Mouse (Mus musculus) intestine, embryonic 16.5 days (tissue): Measurements from ENCODE around the gene Apobec1. TPM values are rescaled to one million over a fixed set of nuclear protein-coding genes. Genes with fewer than 3 reads are reported as not detected.
"Not testable (repeated sequence)": the region's sequence is repeated elsewhere in the genome, so short reads cannot be mapped to it uniquely, and the experiment has no call there.

ENCODE experiments used
- ATAC-seq: fragments of 200-750 bp; cut with Nextera tagmentation; 2 replicates; pipeline ENCODE4 v1.8.0; 2017; ENCODE audit warnings: moderate TSS enrichment, moderate library complexity
- H3K27ac ChIP-seq: fragments of 300-500 bp; sonication (generic); 2 replicates; pipeline ENCODE4 v1.5.1; 2014; ENCODE audit warnings: mild to moderate bottlenecking, low read length
- H3K27me3 ChIP-seq: fragments of 300-500 bp; sonication (generic); replicated peaks from 2 replicates; pipeline ENCODE4 v1.6.1; 2014; ENCODE audit warnings: low read length, control low read depth, mixed read lengths; ENCODE audit not compliant: control insufficient read depth, insufficient read depth
- H3K36me3 ChIP-seq: fragments of 300-500 bp; sonication (generic); 2 replicates; pipeline ENCODE4 v1.6.1; 2014; ENCODE audit warnings: low read length, control low read depth; ENCODE audit not compliant: control insufficient read depth, insufficient read depth
- H3K4me1 ChIP-seq: fragments of 300-500 bp; sonication (generic); 2 replicates; pipeline ENCODE4 v1.6.1; 2014; ENCODE audit warnings: low read length, control low read depth, mixed read lengths; ENCODE audit not compliant: control insufficient read depth, insufficient read depth
- H3K4me2 ChIP-seq: fragments of 300-500 bp; sonication (generic); 2 replicates; pipeline ENCODE4 v1.6.1; 2014; ENCODE audit warnings: low read depth, low read length, control low read depth
- H3K4me3 ChIP-seq: fragments of 300-500 bp; sonication (generic); 2 replicates; pipeline ENCODE4 v1.5.1; 2014; ENCODE audit warnings: mild to moderate bottlenecking, low read length
- H3K9ac ChIP-seq: fragments of 300-500 bp; sonication (generic); 2 replicates; pipeline ENCODE4 v1.6.1; 2014; ENCODE audit warnings: low read depth, low read length
- H3K9me3 ChIP-seq: fragments of 300-500 bp; sonication (generic); 2 replicates; pipeline ENCODE4 v1.6.1; 2016; ENCODE audit warnings: low read length, control low read depth; ENCODE audit not compliant: control insufficient read depth
- WGBS: fragments of 180-500 bp; shearing (Covaris S2); extraction: QIAGEN DNeasy Blood & Tissue Kit; methylation state at CpG from one replicate; pipeline ENCODE4 v1.1.7; 2014; 5-methylcytosine and 5-hydroxymethylcytosine counted together
- polyA plus RNA-seq: library from polyadenylated mRNA; unstranded; fragments of >200 nt; fragmentation: Nextera tagmentation; extraction: Ambion mirVana; gene quantifications from 2 replicates; pipeline ENCODE4 v1.2.1, GENCODE M21; 2015

Gene Apobec1
- 9.1 and 12.5 TPM in 2 replicates for polyA plus RNA-seq

DNA sequence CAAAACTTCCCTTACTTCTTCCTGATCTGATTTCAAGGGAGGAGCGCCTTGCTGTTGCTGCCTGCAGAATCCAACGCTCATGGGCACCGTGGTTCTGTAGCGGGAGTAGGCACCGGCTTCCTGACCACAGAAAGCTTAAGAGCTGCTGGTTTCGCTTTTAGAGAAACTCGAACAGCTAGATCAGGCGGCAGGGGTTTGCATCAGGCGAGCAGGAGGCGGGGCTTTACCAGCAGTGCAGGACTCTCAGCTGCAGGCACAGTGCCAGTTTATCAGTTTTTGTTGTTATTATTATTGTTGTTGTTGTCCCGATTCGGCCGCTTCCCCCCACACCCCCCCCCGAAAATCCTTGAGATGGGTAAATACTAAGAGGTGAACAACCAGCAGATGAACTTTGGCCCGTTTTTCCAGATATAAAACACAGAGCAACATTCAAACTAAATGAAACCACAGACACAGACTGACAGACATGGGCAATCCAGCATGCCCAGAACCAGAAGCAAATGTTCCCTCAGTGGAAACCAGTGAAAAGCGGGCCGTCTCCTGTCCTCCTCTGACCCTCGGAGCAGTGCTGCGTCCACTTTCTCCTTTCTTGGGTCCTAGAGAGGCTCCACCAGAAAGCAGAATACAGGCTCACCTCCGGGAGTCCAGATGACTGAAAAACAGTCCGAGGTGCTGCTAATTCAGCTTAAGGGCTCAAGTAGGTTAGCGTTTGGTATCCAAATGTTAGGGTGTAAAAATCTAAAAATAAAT lies at the start of gene Apobec1:
Gene Apobec1 (minus strand): TSS at position 203 of the 750 bp plus-strand sequence.
- ATAC-seq, result peak; percentile 97
- Histone ChIP-seq H3K9me3 (no peaks in the 10 kb centered on the region), H3K4me2 (peak within 1 kb of the TSS; percentile 60), H3K4me3 (peak within 1 kb of the TSS; percentile 50), H3K4me1 (no peaks in the 10 kb centered on the region), H3K27ac (peak within 1 kb of the TSS; percentile 68), H3K36me3 (no peaks in the 10 kb centered on the region), H3K9ac (peak within 1 kb of the TSS; percentile 65), H3K27me3 (no peaks in the 10 kb centered on the region)
- WGBS, result 3% methylated on average over 22 of the region's 22 CpGs

DNA sequence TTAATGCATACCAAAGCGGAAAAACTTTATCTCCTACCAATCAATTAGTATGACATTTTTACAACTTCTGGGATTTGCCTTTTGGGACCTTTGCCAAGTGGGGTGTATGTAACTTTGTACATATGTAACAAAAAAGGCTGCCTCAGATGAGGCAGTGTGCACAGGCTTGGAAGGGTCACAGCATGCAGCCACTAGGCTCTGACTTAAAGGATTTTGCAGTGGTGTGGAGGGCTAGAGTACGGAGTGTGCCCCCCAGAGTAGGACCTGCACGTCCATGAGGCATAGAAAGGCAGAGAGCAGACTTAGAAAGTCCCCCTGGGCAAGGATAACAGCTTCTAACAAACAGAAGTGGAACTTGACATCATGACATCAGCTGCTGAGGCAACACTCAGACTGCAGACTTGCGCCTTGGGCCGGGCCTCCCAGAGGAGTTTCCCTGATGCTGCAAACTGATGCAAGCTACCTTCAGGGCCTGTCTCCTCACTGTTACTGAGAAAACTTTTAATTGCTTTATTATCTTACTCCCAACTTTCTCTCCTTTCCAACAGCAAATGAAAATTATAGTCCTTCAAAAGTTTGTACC lies 48.2 kb upstream of the Apobec1 start:
- Histone ChIP-seq H3K27me3 (no peaks in the 10 kb centered on the region), H3K4me1 (no peaks in the 10 kb centered on the region), H3K36me3 (no peaks in the 10 kb centered on the region), H3K4me2 (no peak overlapping the region), H3K4me3 (no peak overlapping the region), H3K27ac (no peak overlapping the region), H3K9ac (no peak overlapping the region), H3K9me3 (no peaks in the 10 kb centered on the region)
- ATAC-seq, result no peak
- WGBS, result 55% methylated on average over 5 of the region's 5 CpGs

DNA sequence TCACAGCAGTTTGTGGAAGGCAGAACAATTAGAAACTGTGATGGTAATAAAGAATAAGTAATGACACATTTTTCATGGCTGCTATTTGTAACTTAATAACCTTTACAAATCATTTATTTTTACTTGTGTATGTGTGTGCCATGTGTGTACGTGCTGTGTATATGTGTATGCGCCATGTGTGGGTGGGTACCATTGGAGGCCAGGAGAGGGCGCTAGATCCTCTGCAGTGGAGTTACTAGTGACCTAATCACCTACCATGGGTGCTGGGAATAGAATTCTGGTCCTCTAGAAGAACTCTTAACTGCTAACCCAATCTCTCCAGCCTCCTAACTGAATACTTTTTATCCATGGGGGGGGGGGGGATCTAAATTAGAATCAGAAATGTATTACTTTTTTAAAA lies 47.7 kb upstream of the Apobec1 start:
- Histone ChIP-seq H3K27ac (no peak overlapping the region), H3K4me2 (no peak overlapping the region), H3K36me3 (no peaks in the 10 kb centered on the region), H3K4me3 (no peak overlapping the region), H3K9ac (no peak overlapping the region), H3K27me3 (no peaks in the 10 kb centered on the region), H3K9me3 (no peaks in the 10 kb centered on the region), H3K4me1 (no peaks in the 10 kb centered on the region)
- no peak for ATAC-seq
- 82% methylated on average over 3 of the region's 3 CpGs for WGBS

DNA sequence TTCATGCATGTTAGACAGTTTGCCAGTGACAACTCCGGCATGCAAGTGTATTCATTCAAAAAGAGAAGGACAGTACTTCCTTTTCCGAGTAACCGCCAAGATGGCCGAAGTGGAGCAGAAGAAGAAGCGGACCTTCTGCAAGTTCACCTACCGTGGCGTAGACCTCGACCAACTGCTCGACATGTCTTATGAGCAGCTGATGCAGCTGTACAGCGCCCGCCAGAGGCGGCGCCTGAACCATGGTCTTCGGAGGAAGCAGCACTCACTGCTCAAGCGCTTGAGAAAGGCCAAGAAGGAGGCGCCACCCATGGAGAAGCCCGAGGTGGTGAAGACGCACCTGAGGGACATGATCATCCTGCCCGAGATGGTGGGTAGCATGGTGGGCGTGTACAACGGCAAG lies 42.0 kb upstream of the Apobec1 start:
- not testable (repeated sequence) for H3K4me1 ChIP-seq, H3K4me2 ChIP-seq, ATAC-seq, H3K27ac ChIP-seq, H3K9ac ChIP-seq, H3K27me3 ChIP-seq, H3K36me3 ChIP-seq, H3K4me3 ChIP-seq, H3K9me3 ChIP-seq
- 91% methylated on average over 21 of the region's 21 CpGs for WGBS

DNA sequence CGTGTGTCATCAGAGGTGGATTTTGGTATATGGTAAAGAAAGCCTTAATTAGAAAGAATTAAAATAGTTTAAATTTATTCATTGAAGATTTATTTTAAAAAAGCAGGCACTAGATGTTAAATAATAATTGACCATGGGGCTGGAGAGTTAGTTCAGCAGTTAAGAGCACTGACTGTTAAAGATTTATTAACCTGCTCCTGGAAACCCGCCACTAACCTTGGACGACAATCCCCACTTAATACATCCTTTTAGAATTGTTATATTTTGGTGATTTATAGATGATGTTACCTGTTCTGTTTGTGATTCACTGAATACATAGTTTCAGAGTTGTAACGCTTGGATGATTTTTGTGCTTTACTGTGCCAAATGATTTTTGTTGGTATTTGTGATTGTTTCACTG lies 35.3 kb upstream of the Apobec1 start:
- H3K4me1 ChIP-seq, H3K4me3 ChIP-seq, H3K27me3 ChIP-seq, H3K4me2 ChIP-seq, H3K9ac ChIP-seq, H3K27ac ChIP-seq, ATAC-seq, H3K36me3 ChIP-seq, H3K9me3 ChIP-seq: not testable (repeated sequence)
- WGBS, result 78% methylated on average over 4 of the region's 4 CpGs

DNA sequence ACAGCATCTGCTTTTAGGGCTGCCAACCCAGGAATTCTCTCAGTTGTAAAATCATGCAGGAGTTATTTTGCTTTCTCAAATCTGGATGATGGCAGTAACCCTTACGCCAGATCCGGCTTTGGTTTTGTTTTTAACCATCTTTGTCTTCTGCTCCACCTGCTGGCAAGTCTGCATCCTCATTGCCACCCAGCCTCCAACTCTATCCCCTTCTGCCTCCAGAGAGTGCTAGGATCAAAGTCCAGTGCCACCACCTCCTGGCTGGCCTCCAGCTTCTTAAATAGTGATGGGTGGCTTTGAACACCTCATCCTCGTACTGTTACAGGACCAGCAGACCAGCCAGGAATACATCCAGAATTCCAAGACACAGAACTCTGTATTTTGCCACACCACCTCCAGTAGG lies 34.4 kb upstream of the Apobec1 start:
- Histone ChIP-seq H3K27me3 (no peaks in the 10 kb centered on the region), H3K9ac (no peak overlapping the region), H3K27ac (no peak overlapping the region), H3K9me3 (no peaks in the 10 kb centered on the region), H3K4me1 (no peaks in the 10 kb centered on the region), H3K4me2 (no peak overlapping the region), H3K4me3 (no peak overlapping the region), H3K36me3 (no peaks in the 10 kb centered on the region)
- 77% methylated on average over 3 of the region's 3 CpGs for WGBS
- ATAC-seq, result no peak

DNA sequence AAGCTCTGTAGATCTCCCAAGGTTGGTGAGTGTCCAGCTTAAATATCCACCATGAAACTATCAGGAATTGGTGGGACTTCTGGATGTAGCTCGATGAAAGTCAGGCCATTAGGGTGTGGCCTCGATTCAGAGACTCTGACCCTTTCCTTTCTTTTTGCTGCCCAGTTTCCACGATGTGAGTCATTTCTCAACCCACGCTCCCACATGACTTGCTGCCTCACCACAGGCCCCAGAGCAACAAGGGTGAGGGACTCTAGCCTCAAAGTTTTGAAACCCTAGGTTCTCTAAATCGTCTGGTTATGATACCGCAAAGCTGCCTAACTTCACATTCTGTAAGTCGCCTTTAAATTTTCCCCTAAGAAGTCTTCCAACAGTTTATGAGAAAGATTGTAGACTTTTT lies 33.1 kb upstream of the Apobec1 start:
- no peaks in the 10 kb centered on the region for H3K27me3 ChIP-seq
- H3K4me1 ChIP-seq, result no peaks in the 10 kb centered on the region
- H3K9me3 ChIP-seq, result no peaks in the 10 kb centered on the region
- no peak for ATAC-seq
- WGBS, result 83% methylated on average over 7 of the region's 7 CpGs
- H3K9ac ChIP-seq, result no peak overlapping the region
- H3K4me3 ChIP-seq, result no peak overlapping the region
- H3K36me3 ChIP-seq, result no peaks in the 10 kb centered on the region
- H3K27ac ChIP-seq, result no peak overlapping the region
- no peak overlapping the region for H3K4me2 ChIP-seq

DNA sequence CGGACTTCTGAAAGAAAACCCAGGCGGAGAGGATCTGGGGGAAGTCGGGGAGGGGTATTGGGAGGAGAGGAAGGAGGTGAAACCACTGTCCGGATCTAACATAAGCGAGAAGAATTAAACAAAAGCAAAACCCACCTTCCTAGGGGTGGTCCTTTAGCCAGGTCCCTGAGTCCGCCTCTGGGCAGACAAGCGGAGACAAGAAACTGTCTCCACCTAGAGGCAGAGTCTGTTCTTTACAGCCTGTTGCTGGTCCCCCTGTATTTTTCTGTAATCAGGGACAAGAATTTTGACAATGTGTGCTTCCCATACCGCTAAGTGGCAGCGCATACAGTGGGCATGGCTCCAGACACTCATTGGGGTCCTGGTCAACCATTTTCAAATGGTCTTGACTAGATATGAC lies 31.2 kb upstream of the Apobec1 start:
- WGBS, result 50% methylated on average over 9 of the region's 9 CpGs
- no peak overlapping the region for H3K27ac ChIP-seq
- H3K9ac ChIP-seq, result no peak overlapping the region
- H3K36me3 ChIP-seq, result no peaks in the 10 kb centered on the region
- no peak for ATAC-seq
- no peak overlapping the region for H3K4me3 ChIP-seq
- no peaks in the 10 kb centered on the region for H3K9me3 ChIP-seq
- no peak overlapping the region for H3K4me2 ChIP-seq
- H3K27me3 ChIP-seq, result no peaks in the 10 kb centered on the region; the same call in 1 of the 2 replicates
- no peaks in the 10 kb centered on the region for H3K4me1 ChIP-seq

DNA sequence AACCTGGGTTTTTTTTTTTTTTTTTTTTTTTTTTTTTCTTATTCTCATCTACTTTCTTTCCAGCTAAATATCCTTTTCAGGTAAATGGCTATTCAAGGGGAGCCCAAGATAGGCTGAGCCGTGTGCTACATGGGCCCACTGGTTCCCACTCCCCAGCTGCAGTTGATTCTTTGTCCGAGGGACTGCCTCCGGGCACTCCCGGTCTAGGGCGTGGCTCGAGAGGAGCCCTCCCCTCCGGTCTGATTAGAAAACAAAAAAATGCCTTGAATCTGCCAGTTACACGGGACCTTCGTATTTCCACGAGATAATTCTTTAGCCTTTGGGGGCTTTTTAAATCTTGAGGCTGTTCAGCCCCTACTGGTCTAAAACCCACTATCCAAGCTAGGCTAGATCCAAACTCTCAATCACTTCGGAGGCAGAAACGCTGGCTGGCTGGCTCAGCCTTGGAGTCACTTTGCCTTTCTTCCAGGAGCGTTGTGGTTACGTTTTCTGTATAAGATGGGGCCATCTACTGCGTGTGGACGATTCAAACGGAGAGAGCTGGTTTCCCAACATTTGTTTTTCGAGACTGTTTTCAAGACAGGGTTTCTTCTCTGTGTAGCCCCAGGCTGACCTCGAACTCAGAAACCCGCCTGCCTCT lies 25.3 kb upstream of the Apobec1 start:
- no peaks in the 10 kb centered on the region for H3K4me1 ChIP-seq
- 25% methylated on average over 20 of the region's 20 CpGs for WGBS
- peak overlapping the region; percentile 49 for H3K4me2 ChIP-seq
- H3K4me3 ChIP-seq, result peak overlapping the region; percentile 21
- no peaks in the 10 kb centered on the region; the same call in 1 of the 2 replicates for H3K27me3 ChIP-seq
- no peaks in the 10 kb centered on the region for H3K36me3 ChIP-seq
- peak; percentile 53; the same call in 1 of the 2 replicates for ATAC-seq
- no peak overlapping the region for H3K27ac ChIP-seq
- no peaks in the 10 kb centered on the region for H3K9me3 ChIP-seq
- H3K9ac ChIP-seq, result no peak overlapping the region
